Mouse (Mus musculus) liver, postnatal 0 days (tissue): ENCODE results near the gene Asap2.

Source experiments
- CTCF ChIP-seq: sonication (generic); IDR thresholded peaks from 2 replicates; pipeline ENCODE4 v1.5.1; 2016; ENCODE audit warnings: antibody characterized with exemption, low read depth
- EP300 ChIP-seq: IDR thresholded peaks from 2 replicates; pipeline ENCODE4 v1.6.1; 2016; ENCODE audit warnings: antibody characterized with exemption, low read depth, mild to moderate bottlenecking

DNA sequence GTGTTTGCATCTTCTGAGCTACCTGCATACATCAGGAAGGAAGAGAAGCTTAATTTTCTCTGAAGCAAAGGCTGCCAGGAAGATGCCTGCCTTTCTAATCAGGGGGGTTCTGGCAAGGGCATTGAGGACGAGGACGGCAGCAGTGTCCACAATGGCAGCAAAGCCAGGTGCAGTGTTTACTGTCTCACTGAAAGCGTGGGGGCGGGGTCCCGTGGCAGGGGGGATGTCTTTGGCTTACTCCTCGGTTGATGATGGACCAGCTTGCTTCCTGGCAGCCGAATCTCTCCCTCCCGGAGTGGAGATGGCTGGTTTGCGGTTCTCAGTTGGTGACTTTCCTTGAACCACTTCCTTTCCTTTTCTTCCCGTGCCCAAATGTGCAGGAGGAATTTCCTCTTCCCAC, 142.3 kb downstream of the Asap2 start:
- TF ChIP-seq EP300, result no peak
- TF ChIP-seq CTCF, result no peak
